ENCODE assay signal across 8 mouse cellular contexts in the genomic region with DNA sequence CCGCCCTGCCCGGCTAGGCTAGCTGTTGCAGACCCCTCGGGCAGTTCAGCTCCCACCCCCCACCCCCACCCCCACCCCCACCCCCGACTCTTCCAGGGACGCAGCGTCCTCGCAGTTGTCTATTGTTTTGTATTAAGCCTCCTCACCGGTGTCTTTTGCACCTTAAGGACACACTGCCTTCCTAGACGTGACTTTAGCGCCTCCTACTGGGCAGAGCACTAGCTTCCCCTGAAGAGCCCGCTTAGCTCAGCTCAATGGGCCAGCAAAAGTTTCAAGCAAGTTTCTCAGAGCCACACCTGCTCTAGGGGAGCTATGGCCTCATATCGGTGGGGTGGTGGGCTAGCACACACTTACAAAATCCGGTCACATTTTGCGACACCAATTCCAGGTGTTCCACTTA. TPM values are rescaled to one million over a fixed set of nuclear protein-coding genes. Genes with fewer than 3 reads are reported as not detected.
DNase-seq lines count a peak whose midpoint lies in the region; ATAC-seq and TF ChIP-seq lines count a peak whose summit lies in the region.

No protein-coding gene starts in this region.

- POLR2A ChIA-PET in Patski (lab: Charles Lee), result no interaction called here

- H3K9me3 ChIP-seq in liver, embryonic 16.5 days (replicated peaks; ENCODE audit: control insufficient read depth, low read length), result no peaks in the 10 kb centered on the region
- no peaks in the 10 kb centered on the region for H3K9me3 ChIP-seq in neural tube, embryonic 12.5 days

- no peak overlapping the region for H3K9ac ChIP-seq in liver, embryonic 16.5 days (ENCODE audit: low read depth, low read length)
- H3K9ac ChIP-seq in neural tube, embryonic 12.5 days, result no peak overlapping the region

- H3K4me1 ChIP-seq in kidney, adult 2 months (ENCODE audit: control insufficient read depth, insufficient read depth, low read length), result no peaks in the 10 kb centered on the region
- H3K4me1 ChIP-seq in liver, embryonic 16.5 days (ENCODE audit: control insufficient read depth, low read depth, low read length), result peaks cover 5% of the 10 kb centered on the region; the same call in 1 of the 2 replicates
- H3K4me1 ChIP-seq in neural tube, embryonic 12.5 days, result no peaks in the 10 kb centered on the region
- no peaks in the 10 kb centered on the region; the same call in 1 of the 2 replicates for H3K4me1 ChIP-seq in testis, adult 2 months (ENCODE audit: control insufficient read depth, insufficient read depth, low read length)

- no peaks in the 10 kb centered on the region for H3K36me3 ChIP-seq in kidney, adult 2 months (ENCODE audit: control insufficient read depth, insufficient read depth, low read length)
- no peaks in the 10 kb centered on the region for H3K36me3 ChIP-seq in liver, embryonic 16.5 days (ENCODE audit: control insufficient read depth, insufficient read depth)
- no peaks in the 10 kb centered on the region for H3K36me3 ChIP-seq in neural tube, embryonic 12.5 days
- no peaks in the 10 kb centered on the region for H3K36me3 ChIP-seq in testis, adult 2 months (ENCODE audit: control insufficient read depth, insufficient read depth, low read length)

- peak; percentile 81 for TF ChIP-seq CTCF in Patski (IDR thresholded peaks at IDR 0.05)
- TF ChIP-seq CTCF in kidney, adult 2 months (conservative IDR thresholded peaks at IDR 0.05; ENCODE audit: insufficient read depth, insufficient read length, low read depth, low read length), result peak; percentile 89
- peak; percentile 82; the same call in 1 of the 2 replicates for TF ChIP-seq CTCF in testis, adult 2 months (IDR thresholded peaks at IDR 0.05; ENCODE audit: control insufficient read depth, insufficient read depth, insufficient replicate concordance, low read depth, low read length)

- no peak overlapping the region for H3K27ac ChIP-seq in kidney, adult 2 months (ENCODE audit: insufficient read depth, low read depth, low read length)
- no peak overlapping the region for H3K27ac ChIP-seq in liver, embryonic 16.5 days (ENCODE audit: low read length)
- H3K27ac ChIP-seq in neural tube, embryonic 12.5 days, result no peak overlapping the region
- no peak overlapping the region for H3K27ac ChIP-seq in testis, adult 2 months (ENCODE audit: control insufficient read depth, insufficient read depth, low read depth, low read length)

- H3K4me2 ChIP-seq in liver, embryonic 16.5 days (ENCODE audit: low read depth, low read length), result 0 out of 2 replicates have a peak overlapping the region, but pooled peaks have one; percentile 8
- peak overlapping the region; percentile 47 for H3K4me2 ChIP-seq in neural tube, embryonic 12.5 days (replicated peaks)

- CTCF ChIA-PET in Patski (lab: Charles Lee), result interaction anchor here (0.8 to 2.5 kb wide), 12 partner anchors 9 to 76 kb away, joined by 3 to 12 read pairs (median 4); no protein-coding TSS in a partner anchor

- H3K27me3 ChIP-seq in Patski, result peaks cover 9% of the 10 kb centered on the region
- no peaks in the 10 kb centered on the region for H3K27me3 ChIP-seq in kidney, adult 2 months (replicated peaks; ENCODE audit: control insufficient read depth, insufficient read depth, low read length)
- H3K27me3 ChIP-seq in liver, embryonic 16.5 days (ENCODE audit: control insufficient read depth, insufficient read depth, low read depth, low read length), result no peaks in the 10 kb centered on the region
- peaks cover 4% of the 10 kb centered on the region; the same call in 1 of the 2 replicates for H3K27me3 ChIP-seq in neural tube, embryonic 12.5 days (replicated peaks)
- no peaks in the 10 kb centered on the region for H3K27me3 ChIP-seq in testis, adult 2 months (ENCODE audit: control insufficient read depth, insufficient read depth, low read length)

- no peak overlapping the region for H3K4me3 ChIP-seq in kidney, adult 2 months (ENCODE audit: insufficient read depth, low read depth, low read length)
- no peak overlapping the region for H3K4me3 ChIP-seq in liver, embryonic 16.5 days (ENCODE audit: low read depth, low read length)
- H3K4me3 ChIP-seq in neural tube, embryonic 12.5 days, result no peak overlapping the region
- no peak overlapping the region for H3K4me3 ChIP-seq in testis, adult 2 months (ENCODE audit: control insufficient read depth, low read depth, low read length)

- 9% methylated on average over 14 of the region's 14 CpGs for WGBS in kidney, adult 2 months
- 9% methylated on average over 14 of the region's 14 CpGs for WGBS in liver, embryonic 16.5 days (ENCODE audit: insufficient replicate concordance)
- 7% methylated on average over 14 of the region's 14 CpGs for WGBS in neural tube, embryonic 12.5 days

- ATAC-seq in Patski, result no peak
- ATAC-seq in liver, embryonic 16.5 days (ENCODE audit: low read depth), result no peak
- peak; percentile 29; the same call in 1 of the 2 replicates for ATAC-seq in neural tube, embryonic 12.5 days (ENCODE audit: low FRiP score, low read depth)

- no peak for TF ChIP-seq POLR2A in kidney, adult 2 months (IDR thresholded peaks at IDR 0.05; ENCODE audit: low read depth, low read length)
- no peak for TF ChIP-seq POLR2A in testis, adult 2 months (IDR thresholded peaks at IDR 0.05; ENCODE audit: control insufficient read depth, low read depth, low read length)

- DNase-seq in 416B (ENCODE audit: low read depth) (peak; percentile 89), Patski (ENCODE audit: low read depth, low spot score) (no peak)
- DNase-seq in cerebellum, adult 9-11 months, result peak; percentile 59
- peak; percentile 78 for DNase-seq in gastrocnemius, postnatal 10 days
- peak; percentile 74 for DNase-seq in kidney, adult 2 months

- in situ Hi-C loops in Patski (cut with MboI; ENCODE audit: low pct_unique_long_range_greater_than_20kb), result loop anchor here (5.0 kb wide), 1 partner anchor 58 kb away; no protein-coding TSS in a partner anchor

RNA-seq across cellular contexts. Expression of a gene that starts 11.0 kb away (rescaled TPM):
- 69.7 TPM for polyA plus RNA-seq in Patski (2021)
- 10 to 100 TPM; 40.5 to 49.5 TPM for total RNA-seq in gastrocnemius, postnatal 10 days (2021)
- 110 and 123 TPM in 2 replicates for polyA plus RNA-seq in kidney, adult 2 months (2012; rRNA removed)
- 78.9 and 81.7 TPM in 2 replicates for polyA plus RNA-seq in liver, embryonic 16.5 days (2015; fragmentation: Nextera tagmentation; extraction: Ambion mirVana)
- polyA plus RNA-seq in neural tube, embryonic 12.5 days (2016; fragmentation: Nextera tagmentation; extraction: Ambion mirVana), result 71.9 and 82.7 TPM in 2 replicates
- 27.7 and 33.3 TPM in 2 replicates for polyA plus RNA-seq in testis, adult 2 months (2012; rRNA removed)

RNA-seq across cellular contexts. Expression of a gene that starts 27.8 kb away (rescaled TPM):
- 0.05 TPM for polyA plus RNA-seq in Patski (2021)
- total RNA-seq in gastrocnemius, postnatal 10 days (2021), result under 1 TPM; 0.05 to 0.23 TPM
- 0.05 and 0.30 TPM in 2 replicates for polyA plus RNA-seq in kidney, adult 2 months (2012; rRNA removed)
- 0.11 and 0.14 TPM in 2 replicates for polyA plus RNA-seq in liver, embryonic 16.5 days (2015; fragmentation: Nextera tagmentation; extraction: Ambion mirVana)
- polyA plus RNA-seq in neural tube, embryonic 12.5 days (2016; fragmentation: Nextera tagmentation; extraction: Ambion mirVana), result 3.4 and 5.4 TPM in 2 replicates
- 0.94 and 1.0 TPM in 2 replicates for polyA plus RNA-seq in testis, adult 2 months (2012; rRNA removed)
